Mouse (Mus musculus) kidney, adult 2 months (tissue): Measurements from ENCODE around the gene Ryr1.

Experiments used
- CTCF ChIP-seq: fragments of 200-500 bp; conservative IDR thresholded peaks from 2 replicates; pipeline ENCODE4 v1.5.1; 2011; ENCODE audit warnings: low read depth, mild to moderate bottlenecking, control low read depth, low read length, moderate library complexity, mixed read lengths; ENCODE audit not compliant: insufficient read depth, insufficient read length
- POLR2A ChIP-seq: fragments of 200-500 bp; IDR thresholded peaks from one replicate; pipeline ENCODE4 v1.6.1; 2011; ENCODE audit warnings: low read depth, low read length, control low read depth

GRCm38 (mm10) chr7:29162750-29163525 is 38.0 kb upstream of the Ryr1 start:
- TF ChIP-seq POLR2A (no peak), CTCF (no peak)
